Mouse (Mus musculus) layer of hippocampus, adult 6 months (tissue): Measurements from ENCODE around the gene Klhl7. TPM values are rescaled to one million over a fixed set of nuclear protein-coding genes. Genes with fewer than 3 reads are reported as not detected.

Source experiments
- long read RNA-seq, 2 experiments: library from polyadenylated mRNA; unstranded; transcript quantifications; one replicate each; pipeline ENCODE4 v2.0.0; 2019 to 2020
- polyA plus RNA-seq: library from polyadenylated mRNA; unstranded; fragments of <200 nt; fragmentation: Nextera tagmentation; gene quantifications from 2 replicates; pipeline ENCODE4 v1.2.3, GENCODE M21; 2021

Gene Klhl7
- polyA plus RNA-seq, result 60.8 and 64.9 TPM in 2 replicates
- long read RNA-seq, experiment 1, transcript Klhl7-201 (11 exons, 2,966 nt), result major isoform, 102 of 124 reads
- long read RNA-seq, experiment 1, partial matches to known transcripts, result 16 of 124 reads
- long read RNA-seq, experiment 1, other reads (novel, unspliced or antisense), result 6 of 124 reads
- long read RNA-seq, experiment 2, transcript Klhl7-201 (11 exons, 2,966 nt), result major isoform, 433 of 473 reads
- long read RNA-seq, experiment 2, partial matches to known transcripts, result 13 of 473 reads
- long read RNA-seq, experiment 2, other reads (novel, unspliced or antisense), result 25 of 473 reads

GRCm38 (mm10) chr5:24100106-24100809, at the start of gene Klhl7:
Gene Klhl7 (plus strand): TSS chr5:24100605.

GRCm38 (mm10) chr5:24164789-24165445, 64.5 kb downstream of the Klhl7 start, which contains the start of gene Nupl2:
Gene Nupl2 (plus strand): TSS chr5:24164963.

Other genes starting within 250 kb of the Klhl7 start
- 3.5 and 4.7 TPM in 2 replicates for gene Fam126a, start 69.9 kb upstream of the Klhl7 start, polyA plus RNA-seq
- 8.3 and 8.7 TPM in 2 replicates for gene Nupl2, start 64.4 kb downstream of the Klhl7 start, polyA plus RNA-seq